In the genomic region with DNA sequence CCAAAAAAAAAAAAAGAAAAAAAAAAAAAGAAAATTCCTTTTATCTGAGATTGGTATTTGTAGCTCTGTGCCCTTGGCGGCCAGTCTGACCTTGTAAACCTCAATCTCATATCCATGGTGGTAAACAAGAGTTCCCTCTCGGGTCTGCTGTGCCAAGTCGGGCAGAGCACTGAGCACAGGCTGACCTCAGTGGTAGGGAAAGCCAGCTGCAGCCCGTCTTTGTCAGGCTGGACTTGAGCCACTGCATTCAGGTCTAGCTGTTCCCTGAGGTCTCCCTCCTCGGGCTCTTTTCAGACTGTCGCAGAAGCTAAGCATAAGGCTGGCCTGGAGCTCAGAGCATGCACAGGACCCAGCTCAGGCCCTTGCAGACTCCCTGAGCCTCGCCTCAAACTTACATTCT, we compare ENCODE assay signal across 17 mouse cellular contexts. TPM values are rescaled to one million over a fixed set of nuclear protein-coding genes. Genes with fewer than 3 reads are reported as not detected.
DNase-seq lines count a peak whose midpoint lies in the region; ATAC-seq and TF ChIP-seq lines count a peak whose summit lies in the region.
"Had no signal": no experiment of that assay in that cellular context is flagged by ENCODE, and none has a peak within 500 bp of the region (broad histone marks: within the 10 kb centered on the region; RNA-seq: fewer than 3 reads in every experiment).

No protein-coding gene starts in this region.

- WGBS in heart, embryonic 11.5 days (ENCODE audit: insufficient replicate concordance), result 72% methylated on average over 7 of the region's 7 CpGs
- 48% methylated on average over 7 of the region's 7 CpGs for WGBS in lung, postnatal 0 days
- WGBS in embryonic facial prominence, embryonic 10.5 days, result 83% methylated on average over 7 of the region's 7 CpGs

- no peak for ATAC-seq in heart, embryonic 11.5 days (replicated peaks; ENCODE audit: insufficient number of reproducible peaks, low FRiP score, low TSS enrichment)
- ATAC-seq in lung, postnatal 0 days, result peak; percentile 79
- ATAC-seq: CD4-positive, CD25-positive, alpha-beta regulatory T cell, adult 4 months; Patski had no signal

- DNase-seq in heart, adult 9 months (ENCODE audit: low spot score in 2 of 2), result no peak
- peak; percentile 78 for DNase-seq in adipocyte (ENCODE audit: low spot score)
- peak; percentile 87 for DNase-seq in lung, postnatal 0 days (ENCODE audit: low spot score)
- no peak for DNase-seq in embryonic facial prominence, embryonic 10.5 days (ENCODE audit: low spot score)
- no peak for DNase-seq in retina, embryonic 14.5 days (ENCODE audit: low spot score)
- no peak for DNase-seq in neural tube, embryonic 10.5 days (ENCODE audit: extremely low spot score, low spot score)
- DNase-seq: cerebellum, postnatal 36 days; left cerebral cortex, postnatal 4 days; retina, postnatal 1 day; thymus, postnatal 36 days had no signal

- H3K4me2 ChIP-seq in heart, embryonic 11.5 days, result no peak overlapping the region
- H3K4me2 ChIP-seq in lung, postnatal 0 days (replicated peaks; ENCODE audit: low read depth, low read length), result no peak overlapping the region

- H3K36me3 ChIP-seq in heart, embryonic 11.5 days (ENCODE audit: control insufficient read depth, insufficient read depth, low read length), result peaks cover 11% of the 10 kb centered on the region
- H3K36me3 ChIP-seq in lung, postnatal 0 days (ENCODE audit: insufficient read depth, low read length), result peaks cover 8% of the 10 kb centered on the region; the same call in 1 of the 2 replicates
- H3K36me3 ChIP-seq in embryonic facial prominence, embryonic 10.5 days (replicated peaks), result peaks cover 90% of the 10 kb centered on the region

- peaks cover 10% of the 10 kb centered on the region for H3K4me1 ChIP-seq in heart, embryonic 11.5 days (ENCODE audit: control insufficient read depth, insufficient read depth, low read length)
- H3K4me1 ChIP-seq in brown adipose tissue, adult 24 weeks (ENCODE audit: control insufficient read depth, insufficient read depth, insufficient read length, low read length), result peaks cover 12% of the 10 kb centered on the region
- H3K4me1 ChIP-seq in lung, postnatal 0 days (ENCODE audit: insufficient read depth, low read depth, low read length), result peaks cover 10% of the 10 kb centered on the region; the same call in 1 of the 2 replicates
- peaks cover 39% of the 10 kb centered on the region for H3K4me1 ChIP-seq in embryonic facial prominence, embryonic 10.5 days

- H3K27me3 ChIP-seq in heart, embryonic 11.5 days (ENCODE audit: control insufficient read depth, insufficient read depth, low read length), result no peaks in the 10 kb centered on the region
- no peaks in the 10 kb centered on the region for H3K27me3 ChIP-seq in lung, postnatal 0 days (replicated peaks; ENCODE audit: insufficient read depth, low read length)
- no peaks in the 10 kb centered on the region for H3K27me3 ChIP-seq in embryonic facial prominence, embryonic 10.5 days (replicated peaks; ENCODE audit: low read depth, poor library complexity, severe bottlenecking)
- H3K27me3 ChIP-seq: Patski had no signal

- no peak overlapping the region for H3K4me3 ChIP-seq in heart, embryonic 11.5 days (ENCODE audit: low read depth, low read length)
- no peak overlapping the region for H3K4me3 ChIP-seq in brown adipose tissue, adult 24 weeks (ENCODE audit: insufficient read depth, low read depth, low read length)
- H3K4me3 ChIP-seq in lung, postnatal 0 days (ENCODE audit: low read depth, low read length), result no peak overlapping the region
- no peak overlapping the region for H3K4me3 ChIP-seq in embryonic facial prominence, embryonic 10.5 days
- H3K4me3 ChIP-seq: hindbrain, embryonic 10.5 days; layer of hippocampus, adult 2 months had no signal

- TF ChIP-seq CTCF in lung, postnatal 0 days (IDR thresholded peaks at IDR 0.05), result no peak

- no peak overlapping the region for H3K27ac ChIP-seq in heart, embryonic 11.5 days (ENCODE audit: low read depth, low read length)
- peak overlapping the region; percentile 92 for H3K27ac ChIP-seq in brown adipose tissue, adult 24 weeks (replicated peaks; ENCODE audit: low read depth, low read length)
- peak overlapping the region; percentile 68 for H3K27ac ChIP-seq in lung, postnatal 0 days (ENCODE audit: low read length)
- no peak overlapping the region for H3K27ac ChIP-seq in embryonic facial prominence, embryonic 10.5 days (replicated peaks)
- H3K27ac ChIP-seq: macrophage had no signal

- no peaks in the 10 kb centered on the region for H3K9me3 ChIP-seq in heart, embryonic 11.5 days (replicated peaks; ENCODE audit: control insufficient read depth, low read length)
- no peaks in the 10 kb centered on the region for H3K9me3 ChIP-seq in lung, postnatal 0 days (ENCODE audit: low read length)
- H3K9me3 ChIP-seq in embryonic facial prominence, embryonic 10.5 days, result no peaks in the 10 kb centered on the region
- H3K9me3 ChIP-seq: hindbrain, embryonic 10.5 days had no signal

- 0 out of 2 replicates have a peak overlapping the region, but pooled peaks have one; percentile 52 for H3K9ac ChIP-seq in heart, embryonic 11.5 days (ENCODE audit: low read depth, low read length)
- H3K9ac ChIP-seq in lung, postnatal 0 days (replicated peaks; ENCODE audit: low read depth), result no peak overlapping the region

- peak; percentile 51 for TF ChIP-seq EP300 in lung, postnatal 0 days (IDR thresholded peaks at IDR 0.05)

RNA-seq across cellular contexts. Expression of gene Mcts2, which starts 7.9 kb away (rescaled TPM):
- polyA plus RNA-seq in heart, embryonic 11.5 days (2014; fragmentation: Nextera tagmentation; extraction: Ambion mirVana), result 22.2 and 29.2 TPM in 2 replicates
- 42.0 and 42.5 TPM in 2 replicates for polyA plus RNA-seq in brown adipose tissue, adult 24 weeks (2012; ENCODE audit: insufficient read depth, insufficient read length, missing spikeins)
- 19.4 and 20.8 TPM in 2 replicates for polyA plus RNA-seq in lung, postnatal 0 days (2015; fragmentation: Nextera tagmentation; extraction: Ambion mirVana)
- polyA plus RNA-seq in embryonic facial prominence, embryonic 10.5 days (2016; fragmentation: Nextera tagmentation; extraction: Ambion mirVana), result 37.6 and 40.2 TPM in 2 replicates

RNA-seq across cellular contexts. Expression of gene H13, which starts 25.4 kb away (rescaled TPM):
- 92.3 and 92.8 TPM in 2 replicates for polyA plus RNA-seq in heart, embryonic 11.5 days (2014; fragmentation: Nextera tagmentation; extraction: Ambion mirVana)
- polyA plus RNA-seq in brown adipose tissue, adult 24 weeks (2012; ENCODE audit: insufficient read depth, insufficient read length, missing spikeins), result 54.9 and 59.2 TPM in 2 replicates
- 110 and 127 TPM in 2 replicates for polyA plus RNA-seq in lung, postnatal 0 days (2015; fragmentation: Nextera tagmentation; extraction: Ambion mirVana)
- 102 and 110 TPM in 2 replicates for polyA plus RNA-seq in embryonic facial prominence, embryonic 10.5 days (2016; fragmentation: Nextera tagmentation; extraction: Ambion mirVana)

RNA-seq across cellular contexts. Expression of gene Id1, which starts 41.3 kb away (rescaled TPM):
- 95.3 and 98.1 TPM in 2 replicates for polyA plus RNA-seq in heart, embryonic 11.5 days (2014; fragmentation: Nextera tagmentation; extraction: Ambion mirVana)
- polyA plus RNA-seq in brown adipose tissue, adult 24 weeks (2012; ENCODE audit: insufficient read depth, insufficient read length, missing spikeins), result 48.0 and 59.8 TPM in 2 replicates
- 214 and 218 TPM in 2 replicates for polyA plus RNA-seq in lung, postnatal 0 days (2015; fragmentation: Nextera tagmentation; extraction: Ambion mirVana)
- 161 and 182 TPM in 2 replicates for polyA plus RNA-seq in embryonic facial prominence, embryonic 10.5 days (2016; fragmentation: Nextera tagmentation; extraction: Ambion mirVana)

RNA-seq across cellular contexts. Expression of gene Cox4i2, which starts 59.3 kb away (rescaled TPM):
- polyA plus RNA-seq in heart, embryonic 11.5 days (2014; fragmentation: Nextera tagmentation; extraction: Ambion mirVana), result 22.4 and 22.5 TPM in 2 replicates
- 6.3 and 8.7 TPM in 2 replicates for polyA plus RNA-seq in brown adipose tissue, adult 24 weeks (2012; ENCODE audit: insufficient read depth, insufficient read length, missing spikeins)
- polyA plus RNA-seq in lung, postnatal 0 days (2015; fragmentation: Nextera tagmentation; extraction: Ambion mirVana), result 204 and 228 TPM in 2 replicates
- polyA plus RNA-seq in embryonic facial prominence, embryonic 10.5 days (2016; fragmentation: Nextera tagmentation; extraction: Ambion mirVana), result 9.9 and 10.1 TPM in 2 replicates
- polyA plus RNA-seq: macrophage had no signal

Comparison
In these comparisons a context has a peak if more than half of its experiments do, and no peak if none do; other contexts are left out.
1. H3K27ac ChIP-seq: peak in brown adipose tissue, adult 24 weeks (single experiment) and lung, postnatal 0 days (single experiment); none in heart, embryonic 11.5 days (single experiment) and embryonic facial prominence, embryonic 10.5 days (single experiment).
2. DNase-seq: peak in adipocyte (single experiment) and lung, postnatal 0 days (single experiment); none in heart, adult 9 months (0 of 2), embryonic facial prominence, embryonic 10.5 days (single experiment), retina, embryonic 14.5 days (single experiment) and neural tube, embryonic 10.5 days (single experiment).